Mouse (Mus musculus): ENCODE data around the gene Otulin. TPM values are rescaled to one million over a fixed set of nuclear protein-coding genes. Genes with fewer than 3 reads are reported as not detected.

Gene Otulin
- polyA plus RNA-seq, 1 experiment from 2014 or later: 32.2 TPM

DNA sequence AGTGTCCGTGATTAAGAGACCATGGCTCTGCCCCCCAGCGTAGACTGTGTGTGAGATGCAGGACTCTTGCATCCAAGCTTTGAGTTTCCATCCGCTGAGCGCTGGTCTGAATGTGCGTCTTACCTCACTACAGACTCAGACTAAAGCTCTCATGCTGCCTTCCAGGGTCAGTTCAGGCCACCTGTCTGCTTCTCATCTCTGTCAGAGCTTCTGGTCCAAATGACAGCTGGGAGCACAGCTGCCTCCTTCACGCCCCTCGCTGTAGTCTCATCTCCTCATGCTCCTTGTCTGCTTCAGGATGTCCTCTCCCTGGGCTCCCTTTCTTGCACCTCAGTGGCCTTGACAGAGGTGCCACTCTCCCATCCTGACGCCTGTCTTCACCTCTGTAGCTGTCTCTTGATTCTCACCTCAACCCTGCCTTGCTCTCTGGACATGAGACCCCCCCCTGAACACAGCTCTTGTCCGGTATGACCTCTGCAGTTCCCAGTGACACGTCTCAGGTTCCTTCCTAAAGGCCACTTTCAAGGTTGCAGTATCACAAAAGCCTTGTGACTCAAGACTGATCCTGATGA lies 78.3 kb downstream of the Otulin start:
- peaks cover 11% of the 10 kb centered on the region; the same call in 1 of the 2 replicates for H3K4me1 ChIP-seq
- no peak overlapping the region for H3K4me3 ChIP-seq
- WGBS: 67% methylated on average over 10 of the region's 10 CpGs
- H3K9ac ChIP-seq: no peak overlapping the region
- H3K9me3 ChIP-seq: no peaks in the 10 kb centered on the region
- no peak for ATAC-seq (ENCODE audit: borderline replicate concordance, extremely low read depth, low FRiP score, low TSS enrichment)
- no peaks in the 10 kb centered on the region for H3K36me3 ChIP-seq
- no peak overlapping the region for H3K4me2 ChIP-seq
- no peaks in the 10 kb centered on the region for H3K27me3 ChIP-seq
- no peak overlapping the region for H3K27ac ChIP-seq

DNA sequence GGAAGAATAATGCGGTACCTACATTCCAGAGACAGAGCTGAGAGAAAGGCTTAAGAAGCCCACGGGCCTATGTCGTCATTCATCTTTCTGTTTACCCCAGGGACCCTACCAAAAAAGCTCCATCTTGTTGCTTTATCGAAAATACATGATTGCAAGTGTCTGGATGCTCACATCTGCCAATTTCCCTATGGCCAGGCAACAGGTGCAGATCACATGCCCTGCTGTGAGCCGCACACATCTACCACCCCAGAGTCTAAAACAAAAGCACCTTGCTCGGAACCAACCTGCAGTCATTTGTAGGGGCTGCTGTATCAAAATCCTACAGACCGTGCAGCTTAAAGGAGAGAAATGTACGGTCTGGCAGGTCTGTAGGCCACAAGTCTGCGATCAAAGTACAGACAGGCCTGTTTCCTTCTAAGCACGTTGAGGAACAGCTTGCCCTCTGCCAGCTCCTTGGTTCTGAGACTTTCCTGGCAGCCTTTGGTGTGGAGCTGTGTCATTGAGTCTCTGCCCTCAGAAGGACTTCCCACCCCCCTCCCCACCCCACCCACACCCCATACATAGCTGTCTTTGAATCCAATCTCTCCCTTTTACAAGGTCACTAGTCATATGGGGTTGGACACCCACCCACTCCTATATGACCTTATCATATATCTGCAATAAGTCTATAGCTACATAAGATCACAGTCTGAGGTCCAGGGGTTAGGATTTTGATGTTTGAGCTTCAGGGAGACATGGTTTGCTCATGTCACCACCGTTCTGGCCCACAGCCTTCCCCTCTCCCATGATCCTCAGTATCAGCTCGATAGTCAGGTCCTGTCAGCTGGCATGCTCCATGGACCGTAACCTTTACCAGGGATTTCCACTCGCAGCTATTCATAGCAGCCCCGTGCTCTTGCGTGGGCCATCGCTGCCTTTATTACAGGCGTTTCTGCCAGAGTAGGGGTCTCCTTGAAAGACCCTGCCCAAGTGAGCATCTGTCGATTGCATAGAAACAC lies 79.1 kb downstream of the Otulin start:
- Histone ChIP-seq H3K9ac (no peak overlapping the region), H3K4me3 (no peak overlapping the region), H3K9me3 (no peaks in the 10 kb centered on the region), H3K36me3 (no peaks in the 10 kb centered on the region), H3K27me3 (no peaks in the 10 kb centered on the region), H3K4me2 (no peak overlapping the region), H3K27ac (no peak overlapping the region), H3K4me1 (peaks cover 11% of the 10 kb centered on the region; the same call in 1 of the 2 replicates)
- no peak for ATAC-seq (ENCODE audit: borderline replicate concordance, extremely low read depth, low FRiP score, low TSS enrichment)
- WGBS: 84% methylated on average over 19 of the region's 19 CpGs

DNA sequence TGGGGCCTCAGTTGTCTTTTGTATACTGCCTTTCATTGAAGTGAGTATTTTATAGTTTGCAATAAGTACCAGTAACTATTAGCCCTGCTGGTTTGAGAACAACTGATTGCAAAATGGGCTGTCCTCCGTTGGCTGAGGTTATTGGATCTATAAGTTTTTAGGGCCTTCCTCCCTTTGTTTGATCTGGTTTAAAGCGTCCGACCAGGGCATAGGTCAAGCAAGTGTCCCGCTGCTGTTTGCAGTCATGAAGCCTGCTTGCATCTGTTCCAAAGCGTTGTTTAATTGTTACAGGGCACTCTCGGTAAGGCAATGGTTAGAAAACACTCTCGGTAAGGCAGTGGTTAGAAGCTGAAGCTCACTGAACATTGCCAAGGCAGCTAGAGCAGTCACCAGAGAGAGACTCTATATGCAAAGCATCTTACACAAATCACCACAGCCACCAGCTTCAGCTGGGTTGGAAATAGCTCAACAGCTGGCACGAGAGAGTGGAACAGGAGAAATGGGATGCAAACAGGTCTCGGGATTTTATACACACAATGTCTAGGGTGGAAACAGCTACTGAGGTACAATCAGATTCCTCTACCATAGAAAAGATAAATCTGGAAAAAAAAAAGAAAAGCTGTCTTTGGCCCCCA lies 80.0 kb downstream of the Otulin start:
- H3K27me3 ChIP-seq: no peaks in the 10 kb centered on the region
- H3K9ac ChIP-seq: no peak overlapping the region
- H3K4me3 ChIP-seq: no peak overlapping the region
- H3K4me2 ChIP-seq: no peak overlapping the region
- 46% methylated on average over 9 of the region's 9 CpGs for WGBS
- H3K36me3 ChIP-seq: no peaks in the 10 kb centered on the region
- ATAC-seq (ENCODE audit: borderline replicate concordance, extremely low read depth, low FRiP score, low TSS enrichment): no peak
- no peaks in the 10 kb centered on the region for H3K9me3 ChIP-seq
- H3K4me1 ChIP-seq: peaks cover 11% of the 10 kb centered on the region; the same call in 1 of the 2 replicates
- H3K27ac ChIP-seq: no peak overlapping the region

DNA sequence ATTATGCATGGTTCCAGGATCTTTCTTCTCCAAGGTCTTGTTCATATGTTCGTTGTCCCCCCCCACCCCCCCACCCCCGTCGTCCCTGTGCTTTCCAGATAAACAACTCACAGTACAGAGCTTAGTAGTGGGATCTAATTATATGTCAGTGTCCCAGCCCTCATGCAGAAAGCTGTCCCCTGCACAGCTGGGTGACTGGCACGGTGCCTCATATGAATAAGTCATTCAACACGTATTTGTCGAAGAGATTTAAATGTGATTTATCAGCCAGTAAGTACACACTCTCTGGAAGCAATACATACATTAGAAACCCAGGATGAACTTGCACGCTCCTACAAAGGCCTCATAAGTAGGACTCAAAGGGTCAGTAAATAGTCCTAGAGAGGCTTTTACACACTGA lies 80.6 kb downstream of the Otulin start:
- no peak overlapping the region for H3K27ac ChIP-seq
- H3K4me3 ChIP-seq: no peak overlapping the region
- H3K4me2 ChIP-seq: no peak overlapping the region
- H3K9me3 ChIP-seq: no peaks in the 10 kb centered on the region
- H3K36me3 ChIP-seq: no peaks in the 10 kb centered on the region
- peaks cover 11% of the 10 kb centered on the region; the same call in 1 of the 2 replicates for H3K4me1 ChIP-seq
- 28% methylated on average over 7 of the region's 7 CpGs for WGBS
- peak; percentile 50; the same call in 1 of the 2 replicates for ATAC-seq (ENCODE audit: borderline replicate concordance, extremely low read depth, low FRiP score, low TSS enrichment)
- H3K9ac ChIP-seq: no peak overlapping the region
- H3K27me3 ChIP-seq: no peaks in the 10 kb centered on the region

DNA sequence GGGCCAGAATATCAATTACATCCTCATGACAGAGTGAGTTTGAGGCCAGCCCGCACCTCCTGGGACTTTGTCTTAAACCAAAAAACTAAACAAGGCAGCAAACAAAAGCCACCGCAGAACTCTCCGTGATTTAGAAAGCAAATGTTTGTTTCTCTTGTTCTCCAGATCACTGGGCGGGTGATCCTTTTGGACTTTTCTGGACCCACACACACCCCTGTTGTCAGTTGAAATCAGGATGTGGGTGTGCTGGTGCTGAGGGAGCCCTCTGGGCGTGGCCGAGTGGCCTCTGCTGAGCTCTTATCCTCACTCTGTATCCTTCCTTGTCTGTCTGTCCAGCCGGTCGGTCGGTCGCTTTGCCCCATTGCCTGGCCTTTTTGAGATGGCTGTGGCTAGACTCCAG lies 81.4 kb downstream of the Otulin start:
- Histone ChIP-seq H3K4me2 (no peak overlapping the region), H3K4me3 (no peak overlapping the region), H3K4me1 (peaks cover 11% of the 10 kb centered on the region; the same call in 1 of the 2 replicates), H3K27ac (no peak overlapping the region), H3K36me3 (no peaks in the 10 kb centered on the region), H3K9ac (no peak overlapping the region), H3K27me3 (no peaks in the 10 kb centered on the region), H3K9me3 (no peaks in the 10 kb centered on the region)
- ATAC-seq (ENCODE audit: borderline replicate concordance, extremely low read depth, low FRiP score, low TSS enrichment): peak; percentile 35; the same call in 1 of the 2 replicates
- WGBS: 78% methylated on average over 10 of the region's 10 CpGs

DNA sequence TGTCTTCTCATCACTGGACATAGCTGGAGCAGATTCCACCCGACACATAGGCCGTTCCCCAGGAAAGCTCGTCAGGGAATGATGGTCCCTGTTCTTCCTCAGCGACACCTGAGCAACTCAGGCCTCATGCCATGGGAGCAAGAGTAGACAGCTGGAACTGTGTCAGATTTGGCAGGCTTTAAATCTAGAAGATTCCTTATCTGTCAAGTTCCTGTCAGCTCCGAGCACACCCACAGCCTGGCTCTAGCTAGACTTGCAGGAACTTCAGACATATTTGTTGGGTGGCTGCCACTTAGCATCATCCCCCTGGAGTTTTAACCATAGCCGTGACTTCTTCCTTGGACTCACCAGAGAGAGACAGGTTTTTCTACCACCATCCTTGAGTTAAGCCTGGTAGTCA lies 82.4 kb downstream of the Otulin start:
- Histone ChIP-seq H3K4me3 (no peak overlapping the region), H3K27me3 (no peaks in the 10 kb centered on the region), H3K36me3 (no peaks in the 10 kb centered on the region), H3K27ac (no peak overlapping the region), H3K4me1 (peaks cover 11% of the 10 kb centered on the region; the same call in 1 of the 2 replicates), H3K9me3 (no peaks in the 10 kb centered on the region), H3K9ac (no peak overlapping the region), H3K4me2 (no peak overlapping the region)
- ATAC-seq (ENCODE audit: borderline replicate concordance, extremely low read depth, low FRiP score, low TSS enrichment): no peak
- WGBS: 60% methylated on average over 6 of the region's 6 CpGs

DNA sequence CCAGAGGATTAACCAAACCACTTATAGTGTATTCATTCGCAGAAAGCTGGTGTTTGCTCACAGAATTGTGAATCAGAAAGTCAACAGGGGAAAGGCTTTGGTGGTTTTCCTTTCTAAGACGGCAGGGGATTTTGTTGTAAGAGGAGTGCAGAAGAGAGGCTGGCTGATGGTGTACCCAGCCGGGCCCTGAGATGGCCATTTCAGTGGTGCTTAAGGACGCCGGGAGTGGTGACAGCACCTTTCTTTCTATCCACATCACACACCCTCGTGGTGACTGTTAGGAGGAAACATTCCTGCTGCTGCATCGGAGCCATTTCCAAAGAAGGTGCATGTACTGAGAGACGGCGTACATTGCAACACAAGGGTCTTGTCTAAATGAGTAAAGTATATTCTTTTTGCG lies 85.3 kb downstream of the Otulin start:
- Histone ChIP-seq H3K4me2 (no peak overlapping the region), H3K27me3 (no peaks in the 10 kb centered on the region), H3K4me1 (peaks cover 5% of the 10 kb centered on the region; the same call in 1 of the 2 replicates), H3K9me3 (no peaks in the 10 kb centered on the region), H3K36me3 (no peaks in the 10 kb centered on the region), H3K4me3 (no peak overlapping the region), H3K27ac (0 out of 2 replicates have a peak overlapping the region, but pooled peaks have one; percentile 34), H3K9ac (no peak overlapping the region)
- ATAC-seq (ENCODE audit: borderline replicate concordance, extremely low read depth, low FRiP score, low TSS enrichment): no peak
- 69% methylated on average over 10 of the region's 10 CpGs for WGBS

DNA sequence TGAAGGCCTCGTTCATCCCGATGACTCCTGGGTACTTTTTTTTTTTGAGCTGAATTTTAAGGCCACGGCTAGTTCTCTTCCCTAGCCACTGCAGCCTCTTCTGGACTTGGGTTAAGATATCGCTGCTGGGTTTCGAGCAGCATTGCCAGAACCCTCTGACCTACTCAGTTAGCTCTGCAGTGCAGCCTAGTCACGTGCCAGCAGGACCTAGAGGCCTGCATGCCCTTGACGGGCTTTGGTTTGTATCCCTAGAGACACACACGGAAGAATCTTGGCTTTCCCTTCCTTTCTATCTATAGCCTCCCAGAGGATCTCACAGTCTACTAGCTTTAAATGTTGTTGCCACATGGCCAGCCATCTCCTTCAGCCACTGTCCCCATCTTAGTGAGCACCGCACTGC lies 90.7 kb downstream of the Otulin start:
- Histone ChIP-seq H3K4me2 (no peak overlapping the region), H3K27ac (no peak overlapping the region), H3K9me3 (no peaks in the 10 kb centered on the region), H3K27me3 (no peaks in the 10 kb centered on the region), H3K4me1 (peaks cover 20% of the 10 kb centered on the region), H3K36me3 (no peaks in the 10 kb centered on the region), H3K4me3 (no peak overlapping the region), H3K9ac (no peak overlapping the region)
- WGBS: 85% methylated on average over 9 of the region's 9 CpGs
- no peak for ATAC-seq (ENCODE audit: borderline replicate concordance, extremely low read depth, low FRiP score, low TSS enrichment)

DNA sequence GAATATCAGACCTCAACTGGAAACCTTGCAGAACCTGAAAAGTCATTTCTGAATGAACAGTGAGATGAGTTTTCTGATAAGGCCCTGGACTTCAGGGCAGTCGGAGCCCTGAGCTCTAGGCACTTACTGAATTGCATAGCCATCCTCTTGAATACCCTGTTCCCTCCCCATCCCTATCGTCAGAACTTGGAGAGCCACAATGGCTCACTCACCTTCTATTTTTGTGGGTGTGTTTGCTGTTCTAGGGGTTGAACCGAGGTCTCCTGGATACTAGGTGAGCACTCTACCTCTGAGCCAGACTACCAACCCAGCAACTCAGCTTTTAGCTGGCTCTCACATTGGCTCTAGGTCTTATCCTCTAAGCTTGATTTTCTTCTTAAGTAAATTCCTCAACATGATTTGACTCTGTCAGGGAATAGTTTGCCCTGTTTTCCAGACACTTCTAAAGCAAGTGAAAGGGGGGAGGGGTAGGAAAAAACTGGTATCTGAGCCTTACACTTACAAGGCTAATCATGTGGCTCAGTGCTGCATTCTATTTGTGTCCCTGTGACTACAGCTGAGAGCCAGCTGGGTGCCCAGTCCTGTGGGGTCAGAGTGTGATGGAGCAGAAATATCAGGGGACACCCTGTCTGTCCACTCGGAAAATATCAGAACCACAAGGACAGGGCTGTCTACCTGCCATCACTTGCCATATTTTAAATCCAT lies 92.8 kb downstream of the Otulin start:
- peaks cover 20% of the 10 kb centered on the region for H3K4me1 ChIP-seq

DNA sequence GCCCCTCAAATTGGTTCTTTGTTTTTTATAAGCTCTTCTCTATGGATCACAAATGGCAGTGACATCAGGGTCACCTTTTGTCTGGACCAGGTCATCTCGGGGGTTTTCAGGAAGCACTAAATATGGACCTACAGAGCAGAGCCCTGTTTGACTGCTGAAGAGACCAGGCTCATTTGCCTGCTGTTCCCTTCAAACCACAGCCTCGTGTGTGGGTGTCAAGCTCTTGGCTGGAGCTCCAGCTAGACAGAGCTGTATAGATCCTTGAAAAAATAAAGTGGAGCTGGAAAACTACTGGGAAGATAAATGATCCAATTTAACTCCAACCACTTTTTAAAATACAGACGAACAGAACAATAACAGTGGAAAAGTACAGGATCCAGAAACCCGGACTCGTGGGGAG lies 93.7 kb downstream of the Otulin start:
- Histone ChIP-seq H3K4me2 (no peak overlapping the region), H3K4me3 (no peak overlapping the region), H3K36me3 (no peaks in the 10 kb centered on the region), H3K9ac (no peak overlapping the region), H3K27ac (no peak overlapping the region), H3K27me3 (no peaks in the 10 kb centered on the region), H3K9me3 (no peaks in the 10 kb centered on the region), H3K4me1 (peaks cover 20% of the 10 kb centered on the region)
- no peak for ATAC-seq (ENCODE audit: borderline replicate concordance, extremely low read depth, low FRiP score, low TSS enrichment)
- 29% methylated on average over 5 of the region's 5 CpGs for WGBS

More for the DNA sequence above, 92.8 kb downstream of the Otulin start:
- H3K9ac ChIP-seq: no peak overlapping the region
- no peak overlapping the region for H3K4me2 ChIP-seq
- H3K27ac ChIP-seq: no peak overlapping the region
- no peaks in the 10 kb centered on the region for H3K36me3 ChIP-seq
- H3K9me3 ChIP-seq: no peaks in the 10 kb centered on the region
- no peak overlapping the region for H3K4me3 ChIP-seq
- ATAC-seq (ENCODE audit: borderline replicate concordance, extremely low read depth, low FRiP score, low TSS enrichment): no peak
- WGBS: 56% methylated on average over 4 of the region's 4 CpGs
- no peaks in the 10 kb centered on the region for H3K27me3 ChIP-seq

DNA sequence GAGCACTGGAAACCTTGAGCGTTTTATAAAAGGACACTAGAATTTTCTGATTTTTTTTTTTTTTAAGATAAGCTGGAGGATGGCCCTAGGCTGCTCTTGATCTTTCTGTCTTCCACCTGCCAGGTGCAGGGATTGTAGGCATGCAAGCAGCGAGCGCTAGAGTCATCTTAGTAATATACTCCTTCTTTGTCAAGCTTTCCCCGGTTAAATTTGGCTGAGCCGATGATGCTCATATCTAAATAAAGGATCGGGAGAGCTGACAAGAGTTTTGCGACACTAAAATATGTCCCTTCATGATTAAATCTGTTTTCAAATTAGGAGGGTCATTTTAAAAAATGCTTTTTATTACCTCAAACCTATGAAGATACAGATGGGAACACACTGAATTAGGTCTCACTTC lies 94.3 kb downstream of the Otulin start:
- Histone ChIP-seq H3K9me3 (no peaks in the 10 kb centered on the region), H3K9ac (no peak overlapping the region), H3K4me3 (no peak overlapping the region), H3K4me2 (no peak overlapping the region), H3K4me1 (peaks cover 20% of the 10 kb centered on the region), H3K27ac (no peak overlapping the region), H3K27me3 (no peaks in the 10 kb centered on the region), H3K36me3 (no peaks in the 10 kb centered on the region)
- WGBS: 81% methylated on average over 7 of the region's 7 CpGs
- ATAC-seq (ENCODE audit: borderline replicate concordance, extremely low read depth, low FRiP score, low TSS enrichment): no peak

Measured in lung, embryonic 15.5 days (tissue).